Mouse (Mus musculus) limb, embryonic 10.5 days (tissue): Measurements from ENCODE around the gene Klrg2. TPM values are rescaled to one million over a fixed set of nuclear protein-coding genes. Genes with fewer than 3 reads are reported as not detected.

Experiments used
- DNase-seq: peaks from one replicate; pipeline ENCODE4 v3.0.0-alpha.2; 2017; ENCODE audit warnings: low spot score
- H3K27ac ChIP-seq: fragments of 300-500 bp; sonication (generic); 2 replicates; pipeline ENCODE4 v1.5.1; 2016; ENCODE audit warnings: mild to moderate bottlenecking
- H3K27me3 ChIP-seq: fragments of 300-500 bp; sonication (generic); 2 replicates; pipeline ENCODE4 v1.6.1; 2016; ENCODE audit warnings: low read depth, mild to moderate bottlenecking; ENCODE audit not compliant: poor library complexity, severe bottlenecking
- H3K36me3 ChIP-seq: fragments of 300-500 bp; sonication (generic); 2 replicates; pipeline ENCODE4 v1.6.1; 2016; ENCODE audit warnings: mild to moderate bottlenecking, moderate library complexity
- H3K4me1 ChIP-seq: fragments of 300-500 bp; sonication (generic); 2 replicates; pipeline ENCODE4 v1.6.1; 2016
- H3K4me3 ChIP-seq: fragments of 300-500 bp; sonication (generic); 2 replicates; pipeline ENCODE4 v1.5.1; 2016; ENCODE audit warnings: mild to moderate bottlenecking, moderate library complexity
- H3K9me3 ChIP-seq: fragments of 300-500 bp; sonication (generic); replicated peaks from 2 replicates; pipeline ENCODE4 v1.6.1; 2016; ENCODE audit warnings: mild to moderate bottlenecking
- WGBS: fragments of 180-500 bp; shearing (Covaris S2); methylation state at CpG from one replicate; pipeline ENCODE4 v1.1.7; 2016; 5-methylcytosine and 5-hydroxymethylcytosine counted together
- polyA plus RNA-seq: library from polyadenylated mRNA; unstranded; fragments of >200 nt; fragmentation: Nextera tagmentation; extraction: Ambion mirVana; gene quantifications from 2 replicates; pipeline ENCODE4 v1.2.1, GENCODE M21; 2016

The Klrg2 gene
- polyA plus RNA-seq, 1 experiment from 2014 or later, result 0.11 TPM

- Histone ChIP-seq H3K4me1 (no peaks in the 10 kb centered on the region), H3K27me3 (no peaks in the 10 kb centered on the region), H3K36me3 (no peaks in the 10 kb centered on the region), H3K4me3 (no peak overlapping the region), H3K9me3 (no peaks in the 10 kb centered on the region), H3K27ac (no peak overlapping the region)
- WGBS, result 73% methylated on average over 3 of the region's 3 CpGs
- no peak for DNase-seq
These were observed 12.5 kb upstream of the Klrg2 start for GRCm38 (mm10) chr6:38649545-38649944.

DNA sequence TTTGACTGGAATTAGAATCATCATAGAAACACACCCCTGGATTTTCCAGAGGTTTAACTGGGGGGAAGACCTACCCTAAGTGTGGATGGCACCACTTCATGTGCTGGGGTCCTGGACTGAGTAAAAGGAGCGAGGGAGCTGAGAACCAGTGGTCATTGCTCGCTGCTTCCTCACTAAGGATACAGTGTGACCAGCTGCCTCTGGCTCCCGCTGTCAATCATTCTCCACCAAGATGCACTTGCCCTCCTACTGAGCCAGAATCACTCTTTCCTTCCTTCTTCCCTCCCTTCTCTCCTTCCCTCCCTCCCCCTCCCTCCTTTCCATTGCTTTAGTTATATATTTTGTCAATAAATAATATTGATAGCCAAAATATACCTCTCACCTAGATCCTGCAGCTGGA, 6.0 kb upstream of the Klrg2 start:
- Histone ChIP-seq H3K27ac (no peak overlapping the region), H3K9me3 (no peaks in the 10 kb centered on the region), H3K4me3 (no peak overlapping the region), H3K27me3 (peaks cover 50% of the 10 kb centered on the region), H3K4me1 (peaks cover 6% of the 10 kb centered on the region; the same call in 1 of the 2 replicates), H3K36me3 (no peaks in the 10 kb centered on the region)
- no peak for DNase-seq
- WGBS, result 74% methylated on average over 3 of the region's 3 CpGs

GRCm38 (mm10) chr6:38642593-38642992, 5.6 kb upstream of the Klrg2 start:
- no peak overlapping the region for H3K27ac ChIP-seq
- H3K4me3 ChIP-seq, result no peak overlapping the region
- DNase-seq, result no peak
- no peaks in the 10 kb centered on the region for H3K9me3 ChIP-seq
- peaks cover 6% of the 10 kb centered on the region; the same call in 1 of the 2 replicates for H3K4me1 ChIP-seq
- WGBS, result 77% methylated on average over 5 of the region's 5 CpGs
- H3K27me3 ChIP-seq, result peaks cover 55% of the 10 kb centered on the region
- H3K36me3 ChIP-seq, result no peaks in the 10 kb centered on the region

GRCm38 (mm10) chr6:38641645-38642044, 4.6 kb upstream of the Klrg2 start:
- no peaks in the 10 kb centered on the region for H3K36me3 ChIP-seq
- peaks cover 13% of the 10 kb centered on the region for H3K4me1 ChIP-seq
- H3K27ac ChIP-seq, result no peak overlapping the region
- peaks cover 64% of the 10 kb centered on the region for H3K27me3 ChIP-seq
- no peak for DNase-seq
- no peak overlapping the region for H3K4me3 ChIP-seq
- no peaks in the 10 kb centered on the region for H3K9me3 ChIP-seq
- 61% methylated on average over 5 of the region's 5 CpGs for WGBS

DNA sequence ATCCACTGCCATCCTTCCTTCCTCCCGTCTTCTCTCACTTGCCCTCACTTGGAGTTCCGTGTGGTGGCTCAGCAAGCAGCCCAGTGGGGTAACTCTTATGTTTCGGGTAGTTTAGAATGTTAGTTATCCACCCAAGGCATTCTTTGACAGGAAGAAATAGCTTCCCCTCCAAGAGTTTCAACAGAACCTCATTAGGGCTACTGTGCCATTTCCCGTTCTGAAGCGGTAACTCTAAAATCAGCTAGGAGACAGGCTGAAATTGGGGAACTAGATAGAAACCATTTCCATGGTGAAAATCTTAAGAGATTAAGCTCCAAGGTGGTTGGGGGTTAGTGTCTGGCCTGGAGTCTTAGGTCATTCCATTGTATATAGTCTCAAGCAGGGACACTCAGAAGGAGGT, 4.2 kb upstream of the Klrg2 start:
- WGBS, result 78% methylated on average over 5 of the region's 5 CpGs

GRCm38 (mm10) chr6:38640401-38640800, 3.4 kb upstream of the Klrg2 start:
- DNase-seq, result no peak
- 83% methylated on average over 11 of the region's 11 CpGs for WGBS
- no peaks in the 10 kb centered on the region for H3K36me3 ChIP-seq
- H3K27ac ChIP-seq, result no peak overlapping the region
- no peak overlapping the region for H3K4me3 ChIP-seq
- H3K27me3 ChIP-seq, result peaks cover 77% of the 10 kb centered on the region
- H3K9me3 ChIP-seq, result no peaks in the 10 kb centered on the region
- peaks cover 23% of the 10 kb centered on the region for H3K4me1 ChIP-seq

More for the DNA sequence above, 4.2 kb upstream of the Klrg2 start:
- Histone ChIP-seq H3K27me3 (peaks cover 69% of the 10 kb centered on the region), H3K27ac (no peak overlapping the region), H3K36me3 (no peaks in the 10 kb centered on the region), H3K4me1 (peaks cover 17% of the 10 kb centered on the region), H3K9me3 (no peaks in the 10 kb centered on the region), H3K4me3 (no peak overlapping the region)
- DNase-seq, result no peak

DNA sequence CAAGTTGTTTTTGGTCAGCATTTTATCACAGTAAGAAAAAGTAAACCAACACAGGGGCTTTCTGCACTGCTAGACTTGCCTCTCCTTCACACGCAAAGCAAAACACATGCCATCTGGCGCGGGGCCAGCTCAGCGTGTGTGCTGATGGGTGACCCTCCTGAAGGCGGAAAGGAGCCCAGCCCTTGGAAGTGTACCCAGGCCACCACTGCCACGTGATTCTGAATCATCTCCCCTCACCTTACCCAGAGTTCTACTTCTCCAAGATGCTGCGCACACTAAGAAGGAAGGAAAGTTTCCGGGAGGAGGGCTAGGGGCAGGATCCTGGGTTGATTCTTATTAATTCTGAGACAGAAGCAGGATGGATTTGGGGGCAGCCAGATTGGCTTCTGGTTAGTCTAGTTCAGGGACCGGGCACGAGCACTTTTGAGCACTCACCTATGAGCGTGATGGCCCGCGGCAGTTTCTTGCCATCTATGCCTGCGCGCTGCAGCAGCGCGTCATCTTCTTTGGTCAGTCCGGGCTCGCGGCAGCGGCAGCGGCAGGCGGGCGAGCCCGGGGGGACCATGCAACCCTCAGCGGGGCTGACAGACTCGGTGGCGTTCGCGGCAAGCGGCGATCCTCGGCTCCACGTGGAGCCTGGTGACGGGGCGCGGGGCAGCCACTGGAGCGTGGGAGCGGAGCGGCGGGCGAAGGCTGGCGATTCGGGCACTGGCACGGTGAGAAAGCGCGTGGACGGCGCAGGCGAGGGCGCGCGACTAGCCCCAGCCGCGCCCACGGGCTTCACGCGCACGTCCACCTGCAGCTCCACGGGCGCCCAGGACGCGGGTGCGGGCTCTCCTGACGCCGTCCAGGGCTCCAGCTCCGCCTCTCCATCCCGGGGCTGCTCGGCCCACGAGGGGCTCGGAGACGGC, 846 bp downstream of the Klrg2 start:
- peaks cover 18% of the 10 kb centered on the region for H3K4me1 ChIP-seq
- H3K36me3 ChIP-seq, result no peaks in the 10 kb centered on the region
- H3K27me3 ChIP-seq, result peaks cover 90% of the 10 kb centered on the region
- WGBS, result 2% methylated on average over 72 of the region's 72 CpGs
- H3K27ac ChIP-seq, result peak overlapping the region; percentile 62
- no peaks in the 10 kb centered on the region for H3K9me3 ChIP-seq
- peak overlapping the region; percentile 63 for H3K4me3 ChIP-seq
- DNase-seq, result peak; percentile 73

DNA sequence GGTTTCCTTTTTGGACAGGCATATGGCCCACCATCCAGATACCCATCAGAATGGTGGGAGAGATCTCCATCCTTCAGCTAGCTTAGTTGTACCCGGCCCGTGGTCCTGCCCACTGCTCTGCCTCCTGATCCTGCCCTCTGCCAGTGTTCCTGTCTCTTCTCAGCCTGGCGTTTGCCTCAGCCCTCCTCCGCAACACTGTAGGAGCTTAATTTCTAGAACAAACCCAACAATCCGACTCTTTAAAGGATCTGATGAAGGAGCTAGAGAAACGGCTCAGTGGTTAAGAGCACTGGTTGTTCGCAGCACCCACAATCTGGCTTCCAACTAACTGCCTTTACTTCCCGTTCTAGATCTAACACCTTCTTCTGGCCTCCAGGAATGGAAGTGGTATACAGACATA, 2.6 kb downstream of the Klrg2 start:
- H3K36me3 ChIP-seq, result no peaks in the 10 kb centered on the region
- H3K27me3 ChIP-seq, result peaks cover 72% of the 10 kb centered on the region
- WGBS, result 84% methylated on average over 8 of the region's 8 CpGs
- H3K9me3 ChIP-seq, result no peaks in the 10 kb centered on the region
- H3K4me3 ChIP-seq, result no peak overlapping the region
- peaks cover 18% of the 10 kb centered on the region for H3K4me1 ChIP-seq
- no peak overlapping the region for H3K27ac ChIP-seq
- DNase-seq, result no peak

- WGBS, result 72% methylated on average over 2 of the region's 2 CpGs
- no peaks in the 10 kb centered on the region for H3K9me3 ChIP-seq
- DNase-seq, result no peak
- no peak overlapping the region for H3K4me3 ChIP-seq
- H3K4me1 ChIP-seq, result peaks cover 18% of the 10 kb centered on the region
- peaks cover 57% of the 10 kb centered on the region for H3K27me3 ChIP-seq
- peaks cover 3% of the 10 kb centered on the region; the same call in 1 of the 2 replicates for H3K36me3 ChIP-seq
- no peak overlapping the region for H3K27ac ChIP-seq
These were observed 4.2 kb downstream of the Klrg2 start for GRCm38 (mm10) chr6:38632826-38633225.

GRCm38 (mm10) chr6:38629556-38629955, 7.5 kb downstream of the Klrg2 start:
- H3K27ac ChIP-seq, result no peak overlapping the region
- H3K4me1 ChIP-seq, result no peaks in the 10 kb centered on the region
- peak; percentile 19 for DNase-seq
- WGBS, result 100% methylated on average over 1 of the region's 1 CpGs
- peaks cover 24% of the 10 kb centered on the region for H3K27me3 ChIP-seq
- no peaks in the 10 kb centered on the region for H3K9me3 ChIP-seq
- peaks cover 8% of the 10 kb centered on the region for H3K36me3 ChIP-seq
- H3K4me3 ChIP-seq, result no peak overlapping the region

GRCm38 (mm10) chr6:38627486-38627885, 9.6 kb downstream of the Klrg2 start:
- WGBS, result 85% methylated on average over 4 of the region's 4 CpGs
- DNase-seq, result peak; percentile 13

DNA sequence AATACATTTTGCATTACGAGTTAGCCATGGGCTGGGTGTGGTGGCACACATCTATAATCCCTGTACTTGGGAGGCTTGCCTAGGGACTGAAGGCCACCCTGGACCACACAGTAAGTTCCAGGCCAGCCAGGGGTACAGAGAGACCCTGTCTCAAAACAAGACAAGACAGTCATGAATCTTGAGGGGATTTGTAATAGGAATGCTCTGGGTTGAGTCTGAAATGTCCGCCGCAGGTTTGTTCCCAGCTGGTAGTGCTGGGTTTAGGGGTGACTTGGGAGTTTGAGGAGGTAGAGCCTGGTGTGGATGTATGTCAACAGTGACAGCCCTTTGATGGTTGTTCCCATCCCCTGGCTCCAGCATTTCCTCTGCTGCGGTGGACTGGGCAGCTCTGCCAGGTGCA, 10.0 kb downstream of the Klrg2 start:
- WGBS, result 98% methylated on average over 4 of the region's 4 CpGs
- H3K9me3 ChIP-seq, result no peaks in the 10 kb centered on the region
- no peaks in the 10 kb centered on the region for H3K27me3 ChIP-seq
- no peaks in the 10 kb centered on the region for H3K4me1 ChIP-seq
- peaks cover 16% of the 10 kb centered on the region for H3K36me3 ChIP-seq
- no peak overlapping the region for H3K4me3 ChIP-seq
- no peak overlapping the region for H3K27ac ChIP-seq
- DNase-seq, result peak; percentile 10

More at GRCm38 (mm10) chr6:38627486-38627885, 9.6 kb downstream of the Klrg2 start:
- Histone ChIP-seq H3K4me3 (no peak overlapping the region), H3K27ac (no peak overlapping the region), H3K27me3 (peaks cover 4% of the 10 kb centered on the region), H3K36me3 (peaks cover 16% of the 10 kb centered on the region), H3K4me1 (no peaks in the 10 kb centered on the region), H3K9me3 (no peaks in the 10 kb centered on the region)

GRCm38 (mm10) chr6:38626086-38626485, 11.0 kb downstream of the Klrg2 start:
- no peak overlapping the region for H3K4me3 ChIP-seq
- H3K4me1 ChIP-seq, result no peaks in the 10 kb centered on the region
- peaks cover 16% of the 10 kb centered on the region for H3K36me3 ChIP-seq
- no peaks in the 10 kb centered on the region for H3K27me3 ChIP-seq
- no peak overlapping the region for H3K27ac ChIP-seq
- no peaks in the 10 kb centered on the region for H3K9me3 ChIP-seq
- DNase-seq, result peak; percentile 18
- 96% methylated on average over 5 of the region's 5 CpGs for WGBS
